Mouse (Mus musculus) heart, adult 8-10 months (tissue): ENCODE data around the gene Shank1. TPM values are rescaled to one million over a fixed set of nuclear protein-coding genes. Genes with fewer than 3 reads are reported as not detected.
A peak's percentile ranks its signal among the peaks of the same experiment; 100 is the strongest.
"Not testable (repeated sequence)": the region's sequence is repeated elsewhere in the genome, so short reads cannot be mapped to it uniquely, and the experiment has no call there.

Source experiments
- DNase-seq: peaks from one replicate; pipeline ENCODE4 v3.0.0; 2022; ENCODE audit warnings: low spot score
- total RNA-seq, 4 experiments: library from RNA; stranded (reverse); gene quantifications; 2 replicates each; pipeline ENCODE4 v1.2.4; 2022

The Shank1 gene
- 1 to 10 TPM; 1.8 to 4.7 (median 3.3) TPM for total RNA-seq

DNA sequence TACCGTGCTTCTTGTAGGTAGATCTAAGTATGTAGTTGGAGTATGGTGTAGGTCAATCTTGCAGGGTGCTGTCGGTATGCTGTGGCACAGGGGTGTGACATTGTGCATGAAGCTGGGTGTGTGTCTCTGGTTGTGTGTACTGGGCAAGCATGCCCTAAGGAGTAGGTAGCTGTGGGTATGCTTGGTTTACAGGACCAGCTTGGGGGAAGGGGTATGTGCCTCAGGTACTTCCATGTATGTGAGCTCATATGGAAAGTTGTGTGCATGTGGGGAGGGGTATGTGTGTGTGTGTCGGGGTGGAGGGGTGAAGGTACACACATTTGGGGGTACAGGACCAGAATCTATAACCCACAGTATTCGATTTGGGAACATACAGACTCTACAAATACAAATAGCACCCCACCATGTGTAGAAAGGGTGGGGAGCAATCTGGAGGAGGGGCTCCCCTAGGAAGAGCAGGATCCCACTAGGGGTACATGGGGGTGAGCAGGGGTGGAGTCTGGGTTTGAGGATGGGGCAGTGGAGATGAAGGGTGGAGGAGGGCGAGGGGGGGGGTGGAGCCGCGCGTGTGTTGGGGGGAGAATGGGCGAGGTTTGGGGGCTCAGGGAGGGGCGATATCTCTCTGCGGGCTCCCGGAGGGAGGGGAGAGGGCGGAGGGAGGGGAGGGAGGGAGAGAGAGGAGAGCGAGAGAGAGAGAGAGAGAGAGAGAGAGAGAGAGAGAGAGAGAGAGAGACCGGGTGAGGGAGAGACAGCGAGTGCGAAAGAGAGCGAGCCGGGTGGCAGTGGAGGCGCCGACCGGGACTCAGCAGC lies at the start of gene Shank1:
TSS of gene Shank1 (plus strand) at position 779 of the 810 bp plus-strand sequence.
- DNase-seq, result no peak

DNA sequence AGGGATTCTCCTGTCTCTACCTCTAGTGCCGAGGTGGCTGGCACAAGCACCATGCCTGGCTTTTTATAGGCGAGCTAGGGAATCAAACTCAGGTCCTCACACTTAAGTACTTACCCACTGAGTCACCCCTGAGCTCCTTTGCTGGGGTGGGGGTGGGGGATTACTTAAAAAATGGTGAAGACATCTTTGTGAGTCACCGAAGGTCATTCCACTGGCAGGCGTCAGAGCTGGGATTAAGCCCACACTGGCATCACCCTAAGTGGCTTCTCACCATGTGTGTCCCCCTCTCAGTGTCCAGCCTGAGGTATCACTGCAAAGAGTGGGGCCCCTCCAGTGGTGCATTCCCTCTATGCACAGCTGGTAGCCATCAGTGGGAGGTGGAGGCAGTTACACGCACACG lies 49.6 kb upstream of the Shank1 start:
- DNase-seq, result no peak

DNA sequence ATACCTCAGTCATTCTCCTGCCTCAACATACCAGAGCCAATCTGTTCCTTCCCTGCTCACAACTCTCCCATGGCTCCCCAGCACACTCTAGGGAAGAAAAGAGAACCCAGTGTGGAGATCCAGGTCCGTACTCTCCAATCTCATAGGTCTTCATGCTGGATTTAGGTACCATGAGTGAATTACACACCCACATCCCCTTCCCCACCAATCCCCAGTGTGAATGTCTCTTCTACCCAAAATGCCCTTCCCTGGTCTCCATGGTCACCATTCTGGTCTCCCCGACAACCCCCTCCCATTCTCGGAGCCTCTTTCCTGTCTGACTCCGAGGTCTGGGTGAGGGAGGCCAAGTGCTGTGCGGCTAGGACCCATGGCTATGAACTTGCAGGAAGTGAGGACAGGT lies 48.9 kb upstream of the Shank1 start, which contains the start of gene Gm15517:
TSS of gene Gm15517 (plus strand) at position 301 of the 400 bp plus-strand sequence.
- no peak for DNase-seq

- DNase-seq, result peak; percentile 95
Measured at GRCm38 (mm10) chr7:44262791-44263643, 47.0 kb upstream of the Shank1 start.

GRCm38 (mm10) chr7:44268117-44268516 lies 41.9 kb upstream of the Shank1 start:
- no peak for DNase-seq

- DNase-seq, result no peak
Measured at GRCm38 (mm10) chr7:44269397-44269796, 40.7 kb upstream of the Shank1 start.

GRCm38 (mm10) chr7:44271309-44271708 lies 38.7 kb upstream of the Shank1 start:
- no peak for DNase-seq

DNA sequence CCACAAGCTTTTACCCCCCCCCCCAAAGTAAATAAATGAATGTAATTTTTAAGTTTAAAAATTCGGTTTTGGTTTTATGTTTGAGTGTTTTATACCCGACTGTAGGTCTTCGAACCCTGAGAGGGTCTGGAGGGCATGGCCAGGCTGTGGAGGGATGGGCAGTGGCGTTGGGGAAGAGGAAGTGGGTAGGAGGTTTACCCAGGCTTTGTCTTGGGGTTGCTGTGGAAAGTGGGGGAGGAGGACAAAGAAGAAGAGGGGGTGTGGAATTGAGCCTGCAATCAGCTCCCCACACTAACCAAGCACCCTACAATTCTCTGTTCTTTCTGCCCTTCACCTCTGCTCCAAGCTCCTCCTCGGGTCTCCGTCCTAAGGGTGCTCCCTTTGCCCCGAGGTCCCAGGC lies 37.5 kb upstream of the Shank1 start:
- no peak for DNase-seq

- DNase-seq, result no peak
Measured at GRCm38 (mm10) chr7:44273446-44273845, 36.6 kb upstream of the Shank1 start.

- no peak for DNase-seq
Measured at GRCm38 (mm10) chr7:44274096-44274495, 36.0 kb upstream of the Shank1 start.

- DNase-seq, result no peak
Measured at GRCm38 (mm10) chr7:44275546-44275945, 34.5 kb upstream of the Shank1 start.

DNA sequence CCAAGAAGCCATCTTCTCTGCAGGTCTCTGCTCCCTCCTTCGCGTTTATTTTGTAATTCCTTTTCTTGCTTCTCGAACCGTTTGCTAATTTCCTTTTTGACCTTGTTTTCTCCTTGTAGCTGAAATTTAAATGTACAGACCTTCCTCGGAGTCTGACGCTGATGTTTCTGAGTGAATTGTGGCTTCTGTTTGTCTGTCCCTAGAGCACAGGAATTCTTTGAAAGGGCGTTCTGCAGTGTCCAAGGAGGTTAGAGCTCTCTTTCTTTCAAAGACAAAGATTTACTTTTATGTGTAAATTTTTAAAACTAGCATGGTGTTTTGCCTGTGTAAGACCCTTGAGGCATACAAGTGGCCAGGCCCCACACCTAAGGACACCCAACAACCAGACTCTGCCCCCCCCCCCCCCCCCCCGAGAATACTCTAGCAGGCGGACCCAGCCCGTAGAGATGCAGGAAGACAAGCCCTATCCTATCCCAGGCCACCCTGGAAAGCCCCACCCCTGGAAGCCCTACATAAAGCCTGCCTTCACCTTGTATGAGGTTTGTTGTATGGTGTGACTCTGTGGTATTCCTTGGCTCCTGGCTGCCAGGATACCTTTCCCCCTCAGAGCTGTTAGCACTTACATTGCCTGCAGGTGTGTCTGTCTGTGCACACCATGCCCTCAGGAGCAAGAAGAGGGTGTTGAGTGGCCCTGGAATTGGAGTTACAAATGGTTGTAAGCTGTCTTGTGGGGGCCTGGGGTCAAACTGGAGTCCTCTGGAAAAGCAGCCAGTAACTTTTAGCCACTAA lies 33.4 kb upstream of the Shank1 start:
- no peak for DNase-seq

DNA sequence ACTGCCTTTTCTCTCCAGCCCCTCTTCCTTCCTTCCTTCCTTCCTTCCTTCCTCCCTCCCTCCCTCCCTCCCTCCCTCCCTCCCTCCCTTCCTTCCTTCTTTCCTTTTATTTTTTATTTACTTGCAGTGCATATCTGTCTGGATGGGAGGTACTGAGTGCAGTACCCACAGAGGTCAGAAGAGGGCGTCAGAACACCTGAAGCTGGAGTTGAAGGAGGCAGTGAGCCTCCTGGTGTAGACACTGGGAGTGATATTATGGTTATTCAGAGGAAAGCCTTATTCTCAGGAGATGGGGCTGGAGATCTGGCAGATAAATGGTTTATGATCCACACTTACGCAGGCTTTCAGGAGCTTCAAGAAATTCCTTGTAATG lies 32.8 kb upstream of the Shank1 start:
- DNase-seq, result no peak

GRCm38 (mm10) chr7:44280959-44281358 lies 29.1 kb upstream of the Shank1 start:
- DNase-seq, result no peak

- DNase-seq, result no peak
Measured at GRCm38 (mm10) chr7:44281586-44281985, 28.5 kb upstream of the Shank1 start.

GRCm38 (mm10) chr7:44287760-44288159 lies 22.3 kb upstream of the Shank1 start:
- no peak for DNase-seq

GRCm38 (mm10) chr7:44290986-44291385 lies 19.1 kb upstream of the Shank1 start:
- no peak for DNase-seq

- DNase-seq, result no peak
Measured at GRCm38 (mm10) chr7:44291418-44291817, 18.6 kb upstream of the Shank1 start.

DNA sequence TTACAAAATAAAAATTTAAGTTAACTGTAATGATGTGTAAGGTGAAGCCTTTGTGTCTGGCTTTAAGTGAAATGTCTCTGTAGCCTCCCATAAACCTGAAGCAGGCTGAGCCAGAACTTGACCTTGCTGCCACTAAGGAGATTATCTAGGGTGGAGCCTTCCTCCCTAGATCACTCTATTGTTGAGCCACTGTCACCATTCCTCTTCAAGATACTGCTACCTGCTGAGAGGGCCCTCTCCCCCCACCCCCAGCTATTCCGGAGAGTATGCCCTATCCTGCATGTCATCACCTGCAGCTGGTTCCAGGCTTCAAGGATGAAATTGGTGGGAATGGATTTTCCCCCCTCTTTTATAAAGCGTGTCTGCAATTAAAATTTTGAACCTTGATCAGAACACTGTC lies 12.6 kb upstream of the Shank1 start:
- DNase-seq, result not testable (repeated sequence)

- no peak for DNase-seq
Measured at GRCm38 (mm10) chr7:44303346-44304340, 6.4 kb upstream of the Shank1 start.

DNA sequence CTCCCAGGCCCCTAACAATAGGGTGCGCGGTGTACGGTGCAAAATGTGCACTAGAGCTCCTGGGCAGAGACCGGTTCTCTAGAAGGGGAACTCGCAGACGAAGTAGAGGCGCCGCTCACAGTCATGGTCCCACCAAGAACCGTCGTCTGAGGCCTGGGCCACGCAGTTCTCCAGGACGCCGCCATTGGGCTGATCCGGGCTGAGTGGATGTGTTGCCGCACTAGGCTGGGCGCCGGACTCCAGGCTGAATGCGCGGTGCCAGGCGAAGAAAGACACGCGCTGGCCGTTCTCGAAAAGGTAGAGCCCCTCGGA lies 5.6 kb upstream of the Shank1 start:
- DNase-seq, result no peak
